Mouse (Mus musculus) cerebellum, adult 2 months (tissue): ENCODE measurements around the gene Rab12.

Experiments used
- CTCF ChIP-seq: fragments of 200-500 bp; IDR thresholded peaks from 2 replicates; pipeline ENCODE4 v1.5.1; 2011; ENCODE audit warnings: low read depth, mild to moderate bottlenecking, control low read depth, low read length, moderate library complexity, borderline replicate concordance; ENCODE audit not compliant: insufficient read depth
- POLR2A ChIP-seq: fragments of 200-500 bp; IDR thresholded peaks from 2 replicates; pipeline ENCODE4 v1.6.1; 2011; ENCODE audit warnings: low read length, control low read depth, borderline replicate concordance; ENCODE audit not compliant: insufficient read depth

- TF ChIP-seq CTCF (no peak), POLR2A (no peak)
These were observed 15.3 kb downstream of the Rab12 start for GRCm38 (mm10) chr17:66504248-66504647.
